Mouse (Mus musculus) stomach, embryonic 16.5 days (tissue): ENCODE measurements at regions not wholly inside any gene's neighbourhood (a gene's known extent, or its start where the extent isn't known, plus 50 kb on each side); places are given as distances from the start of the nearest gene placed in this dataset.

Experiments used
- ATAC-seq: fragments of 200-750 bp; cut with Nextera tagmentation; 2 replicates; pipeline ENCODE4 v1.8.0; 2017; ENCODE audit warnings: moderate number of reproducible peaks, moderate TSS enrichment; ENCODE audit not compliant: insufficient read depth, low FRiP score
- H3K27ac ChIP-seq: fragments of 300-500 bp; sonication (generic); 2 replicates; pipeline ENCODE4 v1.5.1; 2014; ENCODE audit warnings: low read length
- H3K27me3 ChIP-seq: fragments of 300-500 bp; sonication (generic); 2 replicates; pipeline ENCODE4 v1.6.1; 2014; ENCODE audit warnings: low read length, control low read depth, mixed read lengths; ENCODE audit not compliant: control insufficient read depth, insufficient read depth
- H3K36me3 ChIP-seq: fragments of 300-500 bp; sonication (generic); 2 replicates; pipeline ENCODE4 v1.6.1; 2014; ENCODE audit warnings: low read length; ENCODE audit not compliant: control insufficient read depth, insufficient read depth
- H3K4me1 ChIP-seq: fragments of 300-500 bp; sonication (generic); 2 replicates; pipeline ENCODE4 v1.6.1; 2014; ENCODE audit warnings: low read length, control low read depth, mixed read lengths; ENCODE audit not compliant: control insufficient read depth, insufficient read depth
- H3K4me2 ChIP-seq: fragments of 300-500 bp; sonication (generic); 2 replicates; pipeline ENCODE4 v1.6.1; 2014; ENCODE audit warnings: low read depth, low read length, mixed read lengths
- H3K4me3 ChIP-seq: fragments of 300-500 bp; sonication (generic); replicated peaks from 2 replicates; pipeline ENCODE4 v1.5.1; 2014; ENCODE audit warnings: mild to moderate bottlenecking, low read length
- H3K9ac ChIP-seq: fragments of 300-500 bp; sonication (generic); 2 replicates; pipeline ENCODE4 v1.6.1; 2014; ENCODE audit warnings: low read length
- H3K9me3 ChIP-seq: fragments of 300-500 bp; sonication (generic); replicated peaks from 2 replicates; pipeline ENCODE4 v1.6.1; 2016; ENCODE audit warnings: low read length, control low read depth; ENCODE audit not compliant: control insufficient read depth
- WGBS: fragments of 180-500 bp; shearing (Covaris S2); extraction: QIAGEN DNeasy Blood & Tissue Kit; methylation state at CpG from one replicate; pipeline ENCODE4 v1.1.7; 2014; 5-methylcytosine and 5-hydroxymethylcytosine counted together

DNA sequence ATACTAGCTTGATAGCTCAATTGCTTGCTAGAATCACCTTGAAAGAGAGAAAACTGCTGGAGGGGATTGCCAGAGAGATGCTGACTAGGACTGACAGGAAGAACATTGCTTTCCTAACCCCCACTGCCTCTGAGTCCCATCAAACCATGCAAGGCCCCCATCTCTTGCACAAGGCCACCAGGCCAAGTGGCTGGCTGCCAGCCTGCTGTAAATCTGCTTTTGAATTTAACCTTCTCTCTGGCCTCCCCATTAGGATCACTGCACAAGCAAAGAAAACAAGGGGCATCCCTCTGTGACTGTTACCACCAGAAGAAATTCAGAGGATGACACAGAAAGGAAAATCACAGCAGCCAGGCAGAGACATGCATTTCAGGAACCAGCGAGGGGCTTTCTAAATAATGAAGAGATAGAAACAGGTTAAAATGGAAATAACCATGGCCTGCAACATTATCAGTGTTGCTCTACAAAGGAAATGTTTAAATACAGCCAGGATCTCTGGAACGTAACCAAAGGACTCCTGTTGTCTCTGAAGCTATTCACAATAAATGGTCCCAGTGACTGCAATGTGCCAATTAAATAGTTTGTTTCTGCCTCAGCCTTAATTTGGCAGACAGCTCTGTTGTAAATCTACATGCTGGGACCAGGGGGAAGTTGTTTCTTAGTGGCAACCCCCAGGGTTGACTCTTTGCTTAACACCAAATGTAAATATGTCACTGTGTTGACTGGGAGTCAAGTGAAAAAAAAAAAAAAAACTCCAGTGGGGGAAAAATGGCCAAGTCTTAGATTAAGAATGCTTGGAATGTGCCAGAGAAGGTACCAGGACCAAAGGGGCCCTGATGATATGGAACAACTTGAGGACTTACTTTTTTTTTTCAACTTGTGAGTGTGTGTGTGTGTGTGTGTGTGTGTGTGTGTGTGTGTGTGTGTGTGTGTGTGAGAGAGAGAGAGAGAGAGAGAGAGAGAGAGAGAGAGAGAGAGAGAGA, 233.9 kb upstream of the Epha4 start:
- no peak for ATAC-seq
- peaks cover 5% of the 10 kb centered on the region; the same call in 1 of the 2 replicates for H3K4me1 ChIP-seq
- no peaks in the 10 kb centered on the region for H3K27me3 ChIP-seq
- H3K9me3 ChIP-seq = no peaks in the 10 kb centered on the region
- H3K4me2 ChIP-seq = no peak overlapping the region
- H3K27ac ChIP-seq = no peak overlapping the region
- no peaks in the 10 kb centered on the region for H3K36me3 ChIP-seq
- H3K9ac ChIP-seq = no peak overlapping the region
- 62% methylated on average over 2 of the region's 2 CpGs for WGBS
- no peak overlapping the region for H3K4me3 ChIP-seq

DNA sequence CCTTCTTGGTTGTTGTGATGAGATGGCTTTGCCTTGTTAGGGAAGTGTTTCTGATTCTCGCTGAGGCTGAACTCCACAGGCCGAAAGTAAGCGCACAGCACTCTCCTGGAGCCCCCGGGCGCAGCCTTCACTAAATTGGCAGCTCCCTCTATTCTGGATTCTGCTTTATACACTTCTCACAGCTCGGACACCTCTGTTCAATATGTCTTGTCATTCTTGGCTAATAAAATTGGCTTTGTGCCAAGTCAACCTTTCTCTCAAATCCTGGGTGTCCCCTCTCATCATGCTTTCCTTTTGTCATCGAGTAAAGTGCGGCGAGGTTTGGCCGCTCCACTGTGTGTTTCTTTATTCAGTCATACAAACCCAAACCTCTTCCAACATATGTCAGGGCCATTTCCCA, 217.2 kb upstream of the Epha4 start:
- no peak overlapping the region for H3K4me3 ChIP-seq
- H3K36me3 ChIP-seq = no peaks in the 10 kb centered on the region
- no peak overlapping the region for H3K9ac ChIP-seq
- ATAC-seq = no peak
- no peak overlapping the region for H3K27ac ChIP-seq
- H3K4me1 ChIP-seq = no peaks in the 10 kb centered on the region
- no peaks in the 10 kb centered on the region for H3K27me3 ChIP-seq
- no peak overlapping the region for H3K4me2 ChIP-seq
- H3K9me3 ChIP-seq = no peaks in the 10 kb centered on the region
- 75% methylated on average over 10 of the region's 10 CpGs for WGBS

DNA sequence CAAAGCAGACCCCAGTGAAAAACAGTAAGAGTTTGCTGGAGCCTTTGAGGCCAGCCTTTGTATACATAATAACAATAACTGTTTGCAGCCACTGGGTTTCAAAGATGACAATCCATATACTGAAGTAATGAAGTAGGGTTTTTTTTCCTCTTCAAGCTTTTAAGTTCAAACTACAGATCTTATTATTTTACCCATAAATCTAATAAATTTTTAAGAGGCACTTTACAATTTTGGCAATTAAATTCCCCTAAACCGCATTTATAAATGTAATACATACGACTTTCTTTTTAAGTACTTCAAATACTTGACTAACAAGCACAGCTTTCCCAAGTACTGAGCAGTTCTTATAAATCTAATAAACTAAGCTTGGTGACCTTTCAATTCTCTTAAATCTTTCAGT, 212.7 kb upstream of the Epha4 start:
- Histone ChIP-seq H3K4me1 (no peaks in the 10 kb centered on the region), H3K27me3 (no peaks in the 10 kb centered on the region), H3K4me2 (no peak overlapping the region), H3K4me3 (no peak overlapping the region), H3K36me3 (no peaks in the 10 kb centered on the region), H3K9me3 (no peaks in the 10 kb centered on the region), H3K9ac (no peak overlapping the region), H3K27ac (no peak overlapping the region)
- ATAC-seq = no peak
- 69% methylated on average over 2 of the region's 2 CpGs for WGBS

DNA sequence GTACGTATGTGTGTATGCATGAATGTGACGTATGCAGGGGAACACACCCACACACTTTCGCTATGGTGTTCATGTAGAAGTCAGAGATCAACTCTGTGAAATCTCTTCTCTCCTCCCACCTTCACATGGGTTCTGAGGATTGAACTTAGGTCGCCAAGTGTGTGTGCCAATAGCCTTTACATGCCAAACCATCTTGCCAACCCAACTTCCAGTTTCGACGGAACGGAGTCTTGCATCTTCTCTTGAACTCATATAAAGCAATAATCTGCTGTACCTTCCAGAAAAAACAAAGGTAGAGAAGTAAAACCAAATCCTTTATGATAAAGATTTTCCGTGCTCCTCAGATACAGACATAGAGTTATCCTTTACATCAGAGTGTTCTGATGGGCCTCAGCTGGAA, 208.4 kb upstream of the Epha4 start:
- no peaks in the 10 kb centered on the region for H3K27me3 ChIP-seq
- no peak overlapping the region for H3K4me2 ChIP-seq
- H3K4me3 ChIP-seq = no peak overlapping the region
- H3K27ac ChIP-seq = no peak overlapping the region
- no peaks in the 10 kb centered on the region for H3K36me3 ChIP-seq
- H3K4me1 ChIP-seq = no peaks in the 10 kb centered on the region
- no peaks in the 10 kb centered on the region for H3K9me3 ChIP-seq
- no peak for ATAC-seq
- H3K9ac ChIP-seq = no peak overlapping the region
- 88% methylated on average over 8 of the region's 8 CpGs for WGBS

DNA sequence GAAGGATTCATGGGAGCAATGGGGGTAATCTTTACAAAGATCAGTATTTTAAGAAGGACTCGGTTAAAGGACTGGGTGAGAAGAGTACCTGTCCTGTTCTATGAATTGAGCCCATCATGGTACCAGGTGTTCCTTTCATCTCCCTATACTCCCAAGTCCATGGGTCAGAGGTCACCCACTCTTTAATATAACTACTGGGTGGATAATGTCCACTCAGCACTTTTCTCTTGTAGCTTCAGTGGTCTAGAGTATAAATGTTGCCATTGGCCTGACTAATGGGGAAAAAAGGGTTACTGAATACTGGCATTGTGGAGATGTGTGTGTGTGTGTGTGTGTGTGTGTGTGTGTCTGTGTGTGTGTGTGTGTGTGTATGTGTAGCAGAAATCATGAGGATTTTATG, 206.0 kb upstream of the Epha4 start:
- WGBS = 69% methylated on average over 1 of the region's 1 CpGs
- H3K4me1 ChIP-seq = no peaks in the 10 kb centered on the region
- H3K9me3 ChIP-seq = no peaks in the 10 kb centered on the region
- H3K36me3 ChIP-seq = no peaks in the 10 kb centered on the region
- no peak overlapping the region for H3K27ac ChIP-seq
- no peak overlapping the region for H3K4me3 ChIP-seq
- ATAC-seq = no peak
- H3K4me2 ChIP-seq = no peak overlapping the region
- no peak overlapping the region for H3K9ac ChIP-seq
- H3K27me3 ChIP-seq = no peaks in the 10 kb centered on the region

DNA sequence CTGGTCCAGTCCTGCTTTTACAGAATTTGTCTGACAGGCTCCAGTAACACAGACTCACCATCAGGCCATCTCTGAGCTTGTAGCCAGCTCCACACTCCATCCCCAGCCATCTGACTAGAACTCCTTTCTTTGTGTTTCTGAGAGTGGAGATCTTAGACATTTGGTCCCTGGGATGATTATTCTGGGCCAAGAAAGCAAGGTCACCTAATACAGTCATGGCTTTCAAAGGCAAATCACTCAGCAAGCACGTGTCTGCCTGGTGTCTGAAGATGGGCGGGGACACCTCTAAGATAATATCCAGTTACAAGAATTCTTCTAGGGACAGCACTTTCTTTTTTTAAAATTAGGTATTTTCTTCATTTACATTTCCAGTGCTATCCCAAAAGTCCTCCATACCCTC, 198.1 kb upstream of the Epha4 start:
- no peak for ATAC-seq

DNA sequence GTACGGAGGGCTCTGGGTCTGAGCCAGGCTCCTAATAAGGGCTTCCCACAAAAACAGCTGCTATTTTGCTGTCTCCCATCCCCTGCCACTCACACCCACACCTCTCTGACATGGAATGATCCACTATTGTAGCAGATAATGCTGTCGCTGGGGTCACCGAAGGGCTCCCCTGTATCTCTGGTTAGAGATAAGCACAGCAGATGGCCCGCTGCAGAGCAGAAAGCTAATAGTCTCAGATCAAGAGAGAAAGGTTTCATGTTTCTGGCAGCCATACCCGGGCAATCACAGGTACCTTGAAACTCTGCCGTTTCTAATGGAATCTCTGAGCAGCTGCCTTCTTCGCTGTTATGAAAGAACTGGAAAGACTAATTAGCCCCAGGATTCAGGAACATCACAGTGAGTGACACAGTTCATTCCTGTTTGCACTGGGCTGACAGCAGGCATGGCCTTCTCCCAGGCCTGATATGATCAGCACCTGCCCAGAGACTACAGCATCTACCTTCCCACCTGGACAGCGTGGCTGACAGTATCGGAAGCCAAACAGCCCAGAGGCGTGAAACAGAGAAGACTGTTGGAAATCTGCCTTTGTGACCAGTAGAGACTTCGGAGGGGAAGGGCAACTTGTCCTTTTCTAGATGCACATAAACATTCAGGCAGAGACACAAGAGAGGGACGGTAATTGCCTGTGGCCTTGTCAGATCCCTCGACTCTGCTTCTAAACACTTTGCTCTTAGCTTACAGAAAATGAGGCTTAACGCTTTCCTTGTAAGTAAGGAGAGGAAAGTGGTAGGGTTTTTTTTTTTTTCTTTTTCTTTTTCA, 193.5 kb upstream of the Epha4 start:
- WGBS = 28% methylated on average over 14 of the region's 14 CpGs
- Histone ChIP-seq H3K36me3 (no peaks in the 10 kb centered on the region), H3K27ac (no peak overlapping the region), H3K4me1 (no peaks in the 10 kb centered on the region), H3K4me2 (no peak overlapping the region), H3K27me3 (no peaks in the 10 kb centered on the region), H3K4me3 (no peak overlapping the region), H3K9me3 (no peaks in the 10 kb centered on the region; the same call in 1 of the 2 replicates), H3K9ac (no peak overlapping the region)
- no peak for ATAC-seq

More for the DNA sequence above, 198.1 kb upstream of the Epha4 start:
- WGBS = 63% methylated on average over 2 of the region's 2 CpGs
- Histone ChIP-seq H3K27ac (no peak overlapping the region), H3K27me3 (no peaks in the 10 kb centered on the region), H3K4me1 (no peaks in the 10 kb centered on the region), H3K9me3 (no peaks in the 10 kb centered on the region), H3K36me3 (no peaks in the 10 kb centered on the region), H3K9ac (no peak overlapping the region), H3K4me3 (no peak overlapping the region), H3K4me2 (no peak overlapping the region)

DNA sequence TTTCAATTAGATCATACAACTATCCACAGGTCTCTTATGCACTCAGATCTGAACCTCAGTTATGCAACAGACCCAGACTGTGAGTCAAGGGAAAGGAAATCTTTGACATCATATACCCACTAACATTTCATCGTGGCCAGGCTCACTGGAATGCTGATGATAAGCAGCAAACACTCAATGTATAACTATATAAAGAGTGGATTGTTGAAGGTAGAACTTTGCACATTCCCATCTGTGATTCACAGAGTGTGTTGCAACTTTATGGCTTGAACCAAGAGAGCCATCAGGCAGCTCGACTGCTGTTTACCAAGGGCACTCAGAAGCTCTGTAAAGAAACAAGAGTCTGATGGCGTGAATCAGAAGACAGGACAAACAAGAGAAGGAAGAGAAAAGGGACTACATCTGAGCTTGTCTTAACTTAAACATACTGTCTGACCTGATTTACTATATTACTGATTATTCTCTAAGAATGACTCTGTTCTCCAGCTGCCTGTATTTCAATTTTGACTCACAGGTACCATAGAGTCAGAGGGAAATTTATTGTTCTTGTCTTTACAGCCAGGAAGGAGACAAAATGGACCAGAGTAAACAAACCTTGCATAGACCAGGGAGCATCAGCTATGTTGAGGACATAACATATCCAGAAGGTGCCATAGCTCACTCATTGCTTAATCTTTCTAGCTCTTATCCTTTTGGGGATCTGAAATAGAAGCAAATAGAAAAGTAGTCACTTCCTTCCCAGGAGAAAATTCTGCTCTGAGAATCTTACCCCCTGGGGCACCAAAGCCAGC, 180.5 kb upstream of the Epha4 start:
- Histone ChIP-seq H3K4me1 (no peaks in the 10 kb centered on the region), H3K36me3 (no peaks in the 10 kb centered on the region), H3K4me3 (no peak overlapping the region), H3K27ac (no peak overlapping the region), H3K9ac (no peak overlapping the region), H3K9me3 (no peaks in the 10 kb centered on the region), H3K4me2 (no peak overlapping the region), H3K27me3 (no peaks in the 10 kb centered on the region)
- 53% methylated on average over 3 of the region's 3 CpGs for WGBS
- no peak for ATAC-seq
